In the genomic region with DNA sequence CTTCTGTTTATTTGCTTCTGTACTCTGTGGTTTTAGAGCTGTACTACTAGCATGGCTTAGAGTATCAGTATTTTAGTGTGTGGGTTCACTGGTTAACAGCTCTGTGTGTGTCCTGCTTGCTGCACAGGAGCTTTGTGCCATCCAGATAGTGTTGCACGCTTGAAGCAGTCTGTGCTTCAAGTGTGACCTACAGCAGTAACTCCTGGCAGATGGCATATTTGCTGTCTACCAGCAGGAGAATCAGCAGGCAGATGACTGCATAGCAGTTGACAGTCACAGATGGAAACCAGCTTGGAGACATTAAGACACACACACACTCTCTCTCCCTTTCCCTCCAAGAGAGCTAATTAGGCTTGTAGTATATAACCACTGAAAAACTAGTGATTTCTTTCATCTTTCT, we compare ENCODE assay signal across 12 mouse cellular contexts. TPM values are rescaled to one million over a fixed set of nuclear protein-coding genes. Genes with fewer than 3 reads are reported as not detected.
DNase-seq lines count a peak whose midpoint lies in the region; ATAC-seq and TF ChIP-seq lines count a peak whose summit lies in the region.
"Had no signal": no experiment of that assay in that cellular context is flagged by ENCODE, and none has a peak within 500 bp of the region (broad histone marks: within the 10 kb centered on the region; RNA-seq: fewer than 3 reads in every experiment).

No protein-coding gene starts in this region.

- H3K27ac ChIP-seq in lung, postnatal 0 days (ENCODE audit: low read length), result no peak overlapping the region
- no peak overlapping the region for H3K27ac ChIP-seq in hindbrain, postnatal 0 days
- H3K27ac ChIP-seq: liver, embryonic 12.5 days; stomach, embryonic 15.5 days had no signal

- no peak overlapping the region for H3K4me3 ChIP-seq in lung, postnatal 0 days (ENCODE audit: low read depth, low read length)
- H3K4me3 ChIP-seq in hindbrain, postnatal 0 days (ENCODE audit: low read length), result no peak overlapping the region
- H3K4me3 ChIP-seq: liver, embryonic 12.5 days; megakaryocyte, embryonic 14.5 days; stomach, embryonic 15.5 days had no signal

- H3K4me1 ChIP-seq in lung, postnatal 0 days (ENCODE audit: insufficient read depth, low read depth, low read length), result no peaks in the 10 kb centered on the region
- H3K4me1 ChIP-seq in hindbrain, postnatal 0 days (ENCODE audit: insufficient read depth, low read length), result no peaks in the 10 kb centered on the region
- H3K4me1 ChIP-seq: liver, embryonic 12.5 days; stomach, embryonic 15.5 days had no signal

- no peak for TF ChIP-seq CTCF in lung, postnatal 0 days (IDR thresholded peaks at IDR 0.05)
- no peak for TF ChIP-seq CTCF in hindbrain, postnatal 0 days (IDR thresholded peaks at IDR 0.05; ENCODE audit: low read depth)

- no peaks in the 10 kb centered on the region for H3K27me3 ChIP-seq in lung, postnatal 0 days (replicated peaks; ENCODE audit: insufficient read depth, low read length)
- no peaks in the 10 kb centered on the region for H3K27me3 ChIP-seq in hindbrain, postnatal 0 days (ENCODE audit: insufficient read depth, low read length)
- H3K27me3 ChIP-seq: liver, embryonic 12.5 days; megakaryocyte, embryonic 14.5 days; stomach, embryonic 15.5 days had no signal

- H3K9ac ChIP-seq in lung, postnatal 0 days (replicated peaks; ENCODE audit: low read depth), result no peak overlapping the region
- no peak overlapping the region for H3K9ac ChIP-seq in hindbrain, postnatal 0 days (replicated peaks; ENCODE audit: low read length)
- H3K9ac ChIP-seq: liver, embryonic 12.5 days; stomach, embryonic 15.5 days had no signal

- 72% methylated on average over 1 of the region's 1 CpGs for WGBS in lung, postnatal 0 days
- 40% methylated on average over 1 of the region's 1 CpGs for WGBS in hindbrain, postnatal 0 days

- TF ChIP-seq EP300 in lung, postnatal 0 days (IDR thresholded peaks at IDR 0.05), result no peak

- H3K36me3 ChIP-seq in lung, postnatal 0 days (ENCODE audit: insufficient read depth, low read length), result peaks cover 7% of the 10 kb centered on the region
- H3K36me3 ChIP-seq in hindbrain, postnatal 0 days (ENCODE audit: insufficient read depth, low read length), result peaks cover 5% of the 10 kb centered on the region

- H3K4me2 ChIP-seq in lung, postnatal 0 days (replicated peaks; ENCODE audit: low read depth, low read length), result no peak overlapping the region
- no peak overlapping the region for H3K4me2 ChIP-seq in hindbrain, postnatal 0 days (ENCODE audit: low read depth, low read length)
- H3K4me2 ChIP-seq: liver, embryonic 12.5 days; stomach, embryonic 15.5 days had no signal

- peak; percentile 18 for DNase-seq in lung, postnatal 0 days (ENCODE audit: low spot score)
- DNase-seq in lung, adult 18-20 months, result no peak
- peak; percentile 92 for DNase-seq in cerebellum, adult 9-10 months
- peak; percentile 82 for DNase-seq in hindbrain, postnatal 0 days (ENCODE audit: low spot score)
- peak; percentile 47 for DNase-seq in retina, embryonic 14.5 days (ENCODE audit: low spot score)
- DNase-seq in Muller cell, postnatal 12 days (ENCODE audit: inconsistent ontology term), result no peak
- no peak for DNase-seq in lung, postnatal 14 days
- DNase-seq: kidney, postnatal 4 days; right cerebral cortex, postnatal 14 days had no signal

- no peaks in the 10 kb centered on the region for H3K9me3 ChIP-seq in lung, postnatal 0 days (ENCODE audit: low read length)
- H3K9me3 ChIP-seq in hindbrain, postnatal 0 days (ENCODE audit: low read length), result no peaks in the 10 kb centered on the region
- H3K9me3 ChIP-seq: liver, embryonic 12.5 days; megakaryocyte, embryonic 14.5 days; stomach, embryonic 15.5 days had no signal

- ATAC-seq in lung, postnatal 0 days, result no peak
- ATAC-seq in hindbrain, postnatal 0 days, result peak; percentile 92
- ATAC-seq: liver, embryonic 12.5 days had no signal

RNA-seq across cellular contexts. Expression of gene Asf1a, which starts 15.6 kb away (rescaled TPM):
- 65.9 and 75.2 TPM in 2 replicates for polyA plus RNA-seq in lung, postnatal 0 days (2015; fragmentation: Nextera tagmentation; extraction: Ambion mirVana)
- total RNA-seq in hindbrain, postnatal 0 days (2014; rRNA removed), result 25.2 and 25.6 TPM in 2 replicates
- 67.2 and 68.4 TPM in 2 replicates for polyA plus RNA-seq in hindbrain, postnatal 0 days (2015; fragmentation: Nextera tagmentation; extraction: Ambion mirVana)

RNA-seq across cellular contexts. Expression of gene Mcm9, which starts 18.1 kb away (rescaled TPM):
- 4.4 and 4.5 TPM in 2 replicates for polyA plus RNA-seq in lung, postnatal 0 days (2015; fragmentation: Nextera tagmentation; extraction: Ambion mirVana)
- 7.3 and 7.7 TPM in 2 replicates for total RNA-seq in hindbrain, postnatal 0 days (2014; rRNA removed)
- 8.0 and 8.8 TPM in 2 replicates for polyA plus RNA-seq in hindbrain, postnatal 0 days (2015; fragmentation: Nextera tagmentation; extraction: Ambion mirVana)

Comparison
In these comparisons a context has a peak if more than half of its experiments do, and no peak if none do; other contexts are left out.
1. DNase-seq: peak in lung, postnatal 0 days (single experiment), cerebellum, adult 9-10 months (single experiment), hindbrain, postnatal 0 days (single experiment) and retina, embryonic 14.5 days (single experiment); none in lung, adult 18-20 months (0 of 2), Muller cell, postnatal 12 days (single experiment) and lung, postnatal 14 days (single experiment).